Mouse (Mus musculus) embryonic facial prominence, embryonic 11.5 days (tissue): ENCODE measurements at regions not wholly inside any gene's neighbourhood (a gene's known extent, or its start where the extent isn't known, plus 50 kb on each side); places are given as distances from the start of the nearest gene placed in this dataset.

Experiments
- ATAC-seq: fragments of 200-750 bp; cut with Nextera tagmentation; replicated peaks from 2 replicates; pipeline ENCODE4 v1.8.0; 2017; ENCODE audit warnings: low read depth; ENCODE audit not compliant: insufficient number of reproducible peaks, low FRiP score, low TSS enrichment
- DNase-seq: peaks from one replicate; pipeline ENCODE4 v3.0.0-alpha.2; 2015; ENCODE audit warnings: low spot score
- H3K27ac ChIP-seq: fragments of 300-500 bp; sonication (generic); replicated peaks from 2 replicates; pipeline ENCODE4 v1.5.1; 2014; ENCODE audit warnings: mild to moderate bottlenecking, low read depth, low read length, control low read depth
- H3K27me3 ChIP-seq: fragments of 300-500 bp; sonication (generic); 2 replicates; pipeline ENCODE4 v1.6.1; 2014; ENCODE audit warnings: mild to moderate bottlenecking, low read length, moderate library complexity, mixed read lengths; ENCODE audit not compliant: control insufficient read depth, insufficient read depth
- H3K36me3 ChIP-seq: fragments of 300-500 bp; sonication (generic); replicated peaks from 2 replicates; pipeline ENCODE4 v1.6.1; 2014; ENCODE audit warnings: low read depth, mild to moderate bottlenecking, low read length, moderate library complexity, mixed read lengths; ENCODE audit not compliant: control insufficient read depth, insufficient read depth
- H3K4me1 ChIP-seq: fragments of 300-500 bp; sonication (generic); 2 replicates; pipeline ENCODE4 v1.6.1; 2014; ENCODE audit warnings: low read length, mixed read lengths; ENCODE audit not compliant: control insufficient read depth, insufficient read depth
- H3K4me2 ChIP-seq: fragments of 300-500 bp; sonication (generic); 2 replicates; pipeline ENCODE4 v1.6.1; 2014; ENCODE audit warnings: low read depth, mild to moderate bottlenecking, control low read depth, low read length, moderate library complexity
- H3K4me3 ChIP-seq: fragments of 300-500 bp; sonication (generic); 2 replicates; pipeline ENCODE4 v1.5.1; 2014; ENCODE audit warnings: low read depth, low read length, control low read depth
- H3K9ac ChIP-seq: fragments of 300-500 bp; sonication (generic); replicated peaks from 2 replicates; pipeline ENCODE4 v1.6.1; 2014; ENCODE audit warnings: mild to moderate bottlenecking, control low read depth, low read length
- H3K9me3 ChIP-seq: fragments of 300-500 bp; sonication (generic); replicated peaks from 2 replicates; pipeline ENCODE4 v1.6.1; 2016; ENCODE audit warnings: mild to moderate bottlenecking, low read length, inconsistent platforms, mixed read lengths; ENCODE audit not compliant: control insufficient read depth
- WGBS: fragments of 180-500 bp; shearing (Covaris S2); extraction: QIAGEN DNeasy Blood & Tissue Kit; methylation state at CpG from one replicate; pipeline ENCODE4 v1.1.7; 2014; 5-methylcytosine and 5-hydroxymethylcytosine counted together

- Histone ChIP-seq H3K36me3 (no peaks in the 10 kb centered on the region), H3K4me2 (no peak overlapping the region), H3K9ac (no peak overlapping the region), H3K4me3 (no peak overlapping the region), H3K27ac (no peak overlapping the region), H3K4me1 (no peaks in the 10 kb centered on the region), H3K27me3 (no peaks in the 10 kb centered on the region), H3K9me3 (no peaks in the 10 kb centered on the region)
- no peak for DNase-seq
- ATAC-seq: no peak
Measured at GRCm38 (mm10) chr5:46278190-46278589, 420.8 kb upstream of the Lcorl start.

GRCm38 (mm10) chr5:46256730-46257129, 399.3 kb upstream of the Lcorl start:
- H3K36me3 ChIP-seq: no peaks in the 10 kb centered on the region
- ATAC-seq (no peak), DNase-seq (no peak)
- H3K4me3 ChIP-seq: no peak overlapping the region
- 82% methylated on average over 6 of the region's 6 CpGs for WGBS
- H3K4me1 ChIP-seq: no peaks in the 10 kb centered on the region
- no peaks in the 10 kb centered on the region for H3K9me3 ChIP-seq
- H3K9ac ChIP-seq: no peak overlapping the region
- no peaks in the 10 kb centered on the region for H3K27me3 ChIP-seq
- no peak overlapping the region for H3K4me2 ChIP-seq
- no peak overlapping the region for H3K27ac ChIP-seq

- DNase-seq: no peak
Measured at GRCm38 (mm10) chr5:46253940-46254339, 396.5 kb upstream of the Lcorl start.

GRCm38 (mm10) chr5:46235364-46236067, 378.1 kb upstream of the Lcorl start:
- 84% methylated on average over 5 of the region's 5 CpGs for WGBS
- Histone ChIP-seq H3K4me2 (no peak overlapping the region), H3K4me1 (no peaks in the 10 kb centered on the region), H3K27ac (no peak overlapping the region), H3K27me3 (no peaks in the 10 kb centered on the region), H3K36me3 (no peaks in the 10 kb centered on the region), H3K9ac (no peak overlapping the region), H3K4me3 (no peak overlapping the region), H3K9me3 (no peaks in the 10 kb centered on the region)
- no peak for ATAC-seq
- DNase-seq: no peak

More at GRCm38 (mm10) chr5:46253940-46254339, 396.5 kb upstream of the Lcorl start:
- Histone ChIP-seq H3K27ac (no peak overlapping the region), H3K9me3 (no peaks in the 10 kb centered on the region), H3K4me3 (no peak overlapping the region), H3K4me2 (no peak overlapping the region), H3K27me3 (no peaks in the 10 kb centered on the region), H3K4me1 (no peaks in the 10 kb centered on the region), H3K36me3 (no peaks in the 10 kb centered on the region), H3K9ac (no peak overlapping the region)
- ATAC-seq: no peak

GRCm38 (mm10) chr5:46232780-46233179, 375.4 kb upstream of the Lcorl start:
- ATAC-seq: no peak
- Histone ChIP-seq H3K9me3 (no peaks in the 10 kb centered on the region), H3K4me1 (no peaks in the 10 kb centered on the region), H3K27ac (no peak overlapping the region), H3K36me3 (no peaks in the 10 kb centered on the region), H3K4me3 (no peak overlapping the region), H3K9ac (no peak overlapping the region), H3K4me2 (no peak overlapping the region), H3K27me3 (no peaks in the 10 kb centered on the region)
- DNase-seq: no peak

GRCm38 (mm10) chr5:46228667-46229066, 371.3 kb upstream of the Lcorl start:
- Histone ChIP-seq H3K9me3 (no peaks in the 10 kb centered on the region), H3K4me1 (no peaks in the 10 kb centered on the region), H3K4me2 (no peak overlapping the region), H3K27ac (no peak overlapping the region), H3K27me3 (no peaks in the 10 kb centered on the region), H3K36me3 (no peaks in the 10 kb centered on the region), H3K9ac (no peak overlapping the region), H3K4me3 (no peak overlapping the region)
- DNase-seq: no peak
- WGBS: 82% methylated on average over 3 of the region's 3 CpGs
- ATAC-seq: no peak

- Histone ChIP-seq H3K9me3 (no peaks in the 10 kb centered on the region), H3K27ac (no peak overlapping the region), H3K36me3 (no peaks in the 10 kb centered on the region), H3K4me3 (no peak overlapping the region), H3K27me3 (no peaks in the 10 kb centered on the region), H3K9ac (no peak overlapping the region), H3K4me1 (no peaks in the 10 kb centered on the region), H3K4me2 (no peak overlapping the region)
- DNase-seq: no peak
- no peak for ATAC-seq
- WGBS: 71% methylated on average over 4 of the region's 4 CpGs
Measured at GRCm38 (mm10) chr5:46212845-46213468, 355.5 kb upstream of the Lcorl start.

GRCm38 (mm10) chr5:46209076-46209475, 351.7 kb upstream of the Lcorl start:
- Histone ChIP-seq H3K36me3 (no peaks in the 10 kb centered on the region), H3K4me1 (no peaks in the 10 kb centered on the region), H3K9me3 (no peaks in the 10 kb centered on the region), H3K27ac (no peak overlapping the region), H3K4me2 (no peak overlapping the region), H3K27me3 (no peaks in the 10 kb centered on the region), H3K9ac (no peak overlapping the region), H3K4me3 (no peak overlapping the region)
- no peak for ATAC-seq
- DNase-seq: no peak
- WGBS: 81% methylated on average over 2 of the region's 2 CpGs
